Mouse (Mus musculus) left cerebral cortex, postnatal 25 days (tissue): ENCODE results near the gene Mdga2. TPM values are rescaled to one million over a fixed set of nuclear protein-coding genes. Genes with fewer than 3 reads are reported as not detected.
A peak's percentile ranks its signal among the peaks of the same experiment; 100 is the strongest.

ENCODE experiments used
- DNase-seq, 2 experiments: peaks; one replicate each; pipeline ENCODE4 v3.0.0; 2022; ENCODE audit warnings: low spot score in 2 of 2, mixed read lengths in 1 of 2
- intact Hi-C: fragments of 180-260 bp; cut with DNase I; formaldehyde crosslinking; loops from one replicate; pipeline ENCODE4 v1.15.1; 2025
- total RNA-seq, 2 experiments: library from RNA; stranded (reverse); gene quantifications; 2 replicates each; pipeline ENCODE4 v1.2.3; 2021

Mdga2 gene
- 10 to 100 TPM; 50.8 to 59.4 TPM for total RNA-seq

GRCm38 (mm10) chr12:67222221-67223025, at the start of gene Mdga2:
Gene Mdga2 (minus strand): TSS chr12:67222549.
- peak; percentile 86 to 87 for DNase-seq
- intact Hi-C loops, result loop anchor here (5.0 to 10.0 kb wide), 3 partner anchors 130 to 1818 kb away; no protein-coding TSS in a partner anchor

GRCm38 (mm10) chr12:67267409-67267808, 45.1 kb upstream of the Mdga2 start:
- no peak for DNase-seq
- intact Hi-C loops, result no loop called here

- no peak for DNase-seq
- intact Hi-C loops, result loop anchor here (5.0 to 10.0 kb wide), 3 partner anchors 131 to 1819 kb away; no protein-coding TSS in a partner anchor
These were observed 1.2 kb upstream of the Mdga2 start for GRCm38 (mm10) chr12:67223530-67223929.

- intact Hi-C loops, result loop anchor here (2.0 to 10.0 kb wide), 4 partner anchors 129 to 1817 kb away; no protein-coding TSS in a partner anchor
- peak; percentile 74 to 80 for DNase-seq
These were observed 774 bp downstream of the Mdga2 start for GRCm38 (mm10) chr12:67221329-67222220.

- intact Hi-C loops, result loop anchor here (2.0 to 10.0 kb wide), 4 partner anchors 128 to 1816 kb away; no protein-coding TSS in a partner anchor
- DNase-seq, result peak; percentile 69
These were observed 1.6 kb downstream of the Mdga2 start for GRCm38 (mm10) chr12:67220641-67221231.

GRCm38 (mm10) chr12:67220041-67220440, 2.3 kb downstream of the Mdga2 start:
- intact Hi-C loops, result loop anchor here (2.0 to 10.0 kb wide), 4 partner anchors 128 to 1815 kb away; no protein-coding TSS in a partner anchor
- peak; percentile 25 to 39 for DNase-seq

GRCm38 (mm10) chr12:67219564-67219963, 2.8 kb downstream of the Mdga2 start:
- DNase-seq, result peak; percentile 12 to 22
- intact Hi-C loops, result no loop called here

- intact Hi-C loops, result no loop called here
- peak; percentile 16 to 32 for DNase-seq
These were observed 9.5 kb downstream of the Mdga2 start for GRCm38 (mm10) chr12:67212801-67213200.

- no peak for DNase-seq
- intact Hi-C loops, result no loop called here
These were observed 44.2 kb downstream of the Mdga2 start for GRCm38 (mm10) chr12:67178155-67178554.

- DNase-seq, result no peak
- intact Hi-C loops, result no loop called here
These were observed 65.6 kb downstream of the Mdga2 start for GRCm38 (mm10) chr12:67156569-67157237.

- DNase-seq, result no peak
- intact Hi-C loops, result no loop called here
These were observed 69.3 kb downstream of the Mdga2 start for GRCm38 (mm10) chr12:67153077-67153476.

- DNase-seq, result peak in 1 of 2 experiments; percentile 38
- intact Hi-C loops, result no loop called here
These were observed 80.7 kb downstream of the Mdga2 start for GRCm38 (mm10) chr12:67141605-67142004.

GRCm38 (mm10) chr12:67140131-67140530, 82.2 kb downstream of the Mdga2 start:
- DNase-seq, result peak in 1 of 2 experiments; percentile 33
- intact Hi-C loops, result no loop called here

- DNase-seq, result no peak
- intact Hi-C loops, result no loop called here
These were observed 94.9 kb downstream of the Mdga2 start for GRCm38 (mm10) chr12:67127457-67127856.

GRCm38 (mm10) chr12:67123874-67124273, 98.5 kb downstream of the Mdga2 start:
- intact Hi-C loops, result no loop called here
- no peak for DNase-seq

GRCm38 (mm10) chr12:67118652-67119515, 103.5 kb downstream of the Mdga2 start:
- intact Hi-C loops, result no loop called here
- no peak for DNase-seq

GRCm38 (mm10) chr12:67104171-67104570, 118.2 kb downstream of the Mdga2 start:
- intact Hi-C loops, result no loop called here
- no peak for DNase-seq

GRCm38 (mm10) chr12:67094414-67094813, 127.9 kb downstream of the Mdga2 start:
- no peak for DNase-seq
- intact Hi-C loops, result loop anchor here (5.0 kb wide), 1 partner anchor 128 kb away; the partner anchor contains the start of gene Mdga2
